Mouse (Mus musculus) E14TG2a.4 (cell line): ENCODE results near the gene Nectin1.

Source experiments
- H3K27me3 ChIP-seq: 2 replicates; pipeline ENCODE4 v1.6.1; 2014; ENCODE audit warnings: low read length, control low read depth; ENCODE audit not compliant: insufficient read depth
- H3K36me3 ChIP-seq: 2 replicates; pipeline ENCODE4 v1.6.1; 2014; ENCODE audit warnings: low read length, control low read depth; ENCODE audit not compliant: insufficient read depth
- H3K4me1 ChIP-seq: replicated peaks from 2 replicates; pipeline ENCODE4 v1.6.1; 2014; ENCODE audit warnings: low read depth, low read length, control low read depth
- H3K4me3 ChIP-seq: replicated peaks from 2 replicates; pipeline ENCODE4 v1.5.1; 2014; ENCODE audit warnings: mild to moderate bottlenecking, low read length
- H3K9me3 ChIP-seq: 2 replicates; pipeline ENCODE4 v1.6.1; 2014; ENCODE audit warnings: low read length, control low read depth
- CTCF ChIP-seq: conservative IDR thresholded peaks from 2 replicates; pipeline ENCODE4 v1.5.1; 2014; ENCODE audit warnings: low read length
- NANOG ChIP-seq: IDR thresholded peaks from 2 replicates; pipeline ENCODE4 v1.6.1; 2014; ENCODE audit warnings: borderline replicate concordance, low read length, mixed read lengths
- POU5F1 ChIP-seq: IDR thresholded peaks from 2 replicates; pipeline ENCODE4 v1.6.1; 2014; ENCODE audit warnings: low read length, borderline replicate concordance

Nectin1 gene

GRCm38 (mm10) chr9:43755464-43755863, 11.7 kb downstream of the Nectin1 start:
- Histone ChIP-seq H3K4me1 (peaks cover 49% of the 10 kb centered on the region), H3K9me3 (no peaks in the 10 kb centered on the region), H3K4me3 (no peak overlapping the region), H3K36me3 (peaks cover 11% of the 10 kb centered on the region; the same call in 1 of the 2 replicates), H3K27me3 (no peaks in the 10 kb centered on the region; the same call in 1 of the 2 replicates)
- no peak for TF ChIP-seq NANOG
- TF ChIP-seq CTCF, result no peak
- no peak for TF ChIP-seq POU5F1

GRCm38 (mm10) chr9:43755928-43756327, 12.1 kb downstream of the Nectin1 start:
- Histone ChIP-seq H3K4me3 (no peak overlapping the region), H3K27me3 (no peaks in the 10 kb centered on the region), H3K9me3 (no peaks in the 10 kb centered on the region), H3K4me1 (peaks cover 49% of the 10 kb centered on the region), H3K36me3 (peaks cover 8% of the 10 kb centered on the region; the same call in 1 of the 2 replicates)
- no peak for TF ChIP-seq CTCF
- TF ChIP-seq NANOG, result no peak
- TF ChIP-seq POU5F1, result no peak

GRCm38 (mm10) chr9:43757225-43757624, 13.4 kb downstream of the Nectin1 start:
- Histone ChIP-seq H3K36me3 (peaks cover 2% of the 10 kb centered on the region; the same call in 1 of the 2 replicates), H3K4me3 (no peak overlapping the region), H3K9me3 (no peaks in the 10 kb centered on the region), H3K4me1 (peaks cover 52% of the 10 kb centered on the region), H3K27me3 (no peaks in the 10 kb centered on the region)
- TF ChIP-seq CTCF (no peak), NANOG (no peak), POU5F1 (no peak)

GRCm38 (mm10) chr9:43757972-43758965, 14.5 kb downstream of the Nectin1 start:
- H3K4me1 ChIP-seq, result peaks cover 52% of the 10 kb centered on the region
- no peaks in the 10 kb centered on the region for H3K27me3 ChIP-seq
- TF ChIP-seq POU5F1 (no peak), NANOG (no peak), CTCF (no peak)
- no peaks in the 10 kb centered on the region for H3K36me3 ChIP-seq
- H3K4me3 ChIP-seq, result no peak overlapping the region
- H3K9me3 ChIP-seq, result no peaks in the 10 kb centered on the region

GRCm38 (mm10) chr9:43760078-43760477, 16.3 kb downstream of the Nectin1 start:
- no peak overlapping the region for H3K4me3 ChIP-seq
- no peaks in the 10 kb centered on the region for H3K36me3 ChIP-seq
- peaks cover 53% of the 10 kb centered on the region for H3K4me1 ChIP-seq
- H3K27me3 ChIP-seq, result no peaks in the 10 kb centered on the region
- no peak for TF ChIP-seq NANOG
- no peaks in the 10 kb centered on the region for H3K9me3 ChIP-seq

GRCm38 (mm10) chr9:43761181-43761820, 17.5 kb downstream of the Nectin1 start:
- H3K4me3 ChIP-seq, result no peak overlapping the region
- no peaks in the 10 kb centered on the region for H3K36me3 ChIP-seq
- H3K9me3 ChIP-seq, result no peaks in the 10 kb centered on the region
- H3K4me1 ChIP-seq, result peaks cover 58% of the 10 kb centered on the region
- no peak for TF ChIP-seq CTCF
- TF ChIP-seq NANOG, result no peak
- no peak for TF ChIP-seq POU5F1
- H3K27me3 ChIP-seq, result no peaks in the 10 kb centered on the region

GRCm38 (mm10) chr9:43761941-43762340, 18.2 kb downstream of the Nectin1 start:
- Histone ChIP-seq H3K4me1 (peaks cover 53% of the 10 kb centered on the region), H3K36me3 (no peaks in the 10 kb centered on the region), H3K27me3 (peaks cover under 1% of the 10 kb centered on the region; the same call in 1 of the 2 replicates), H3K9me3 (no peaks in the 10 kb centered on the region), H3K4me3 (no peak overlapping the region)
- TF ChIP-seq CTCF (no peak), NANOG (no peak), POU5F1 (no peak)

GRCm38 (mm10) chr9:43765419-43766179, 21.8 kb downstream of the Nectin1 start:
- Histone ChIP-seq H3K36me3 (no peaks in the 10 kb centered on the region; the same call in 1 of the 2 replicates), H3K9me3 (no peaks in the 10 kb centered on the region), H3K27me3 (peaks cover 6% of the 10 kb centered on the region; the same call in 1 of the 2 replicates), H3K4me1 (peaks cover 48% of the 10 kb centered on the region), H3K4me3 (0 out of 2 replicates have a peak overlapping the region, but pooled peaks have one; percentile 3)
- TF ChIP-seq POU5F1 (peak; percentile 62; the same call in 1 of the 2 replicates), NANOG (no peak), CTCF (no peak)
